Mouse (Mus musculus): ENCODE data around the gene Dusp23.
A peak's percentile ranks its signal among the peaks of the same experiment; 100 is the strongest.

Gene Dusp23

GRCm38 (mm10) chr1:172619235-172619634 is 13.5 kb downstream of the Dusp23 start:
- DNase-seq, result peak; percentile 31

DNA sequence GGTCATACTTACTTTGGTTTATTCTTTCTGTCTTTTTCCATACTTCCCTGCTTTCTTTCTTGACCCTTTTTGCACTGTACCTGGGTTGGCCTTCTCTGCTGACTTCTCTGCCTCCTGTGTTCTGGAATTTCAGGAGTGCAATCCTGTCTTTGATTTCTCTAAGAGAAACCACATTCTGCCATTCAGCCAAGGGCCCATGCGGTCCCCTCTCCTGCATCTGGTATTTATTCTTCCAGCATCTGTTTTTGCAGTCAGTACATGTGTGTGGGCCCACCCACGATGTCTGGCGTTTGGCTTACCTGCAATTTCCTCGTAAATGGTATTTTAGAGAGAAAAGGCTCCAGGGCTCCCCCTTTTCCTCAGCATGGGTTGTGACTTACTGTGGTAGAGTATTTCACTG is 14.6 kb downstream of the Dusp23 start:
- DNase-seq, result peak; percentile 17

DNA sequence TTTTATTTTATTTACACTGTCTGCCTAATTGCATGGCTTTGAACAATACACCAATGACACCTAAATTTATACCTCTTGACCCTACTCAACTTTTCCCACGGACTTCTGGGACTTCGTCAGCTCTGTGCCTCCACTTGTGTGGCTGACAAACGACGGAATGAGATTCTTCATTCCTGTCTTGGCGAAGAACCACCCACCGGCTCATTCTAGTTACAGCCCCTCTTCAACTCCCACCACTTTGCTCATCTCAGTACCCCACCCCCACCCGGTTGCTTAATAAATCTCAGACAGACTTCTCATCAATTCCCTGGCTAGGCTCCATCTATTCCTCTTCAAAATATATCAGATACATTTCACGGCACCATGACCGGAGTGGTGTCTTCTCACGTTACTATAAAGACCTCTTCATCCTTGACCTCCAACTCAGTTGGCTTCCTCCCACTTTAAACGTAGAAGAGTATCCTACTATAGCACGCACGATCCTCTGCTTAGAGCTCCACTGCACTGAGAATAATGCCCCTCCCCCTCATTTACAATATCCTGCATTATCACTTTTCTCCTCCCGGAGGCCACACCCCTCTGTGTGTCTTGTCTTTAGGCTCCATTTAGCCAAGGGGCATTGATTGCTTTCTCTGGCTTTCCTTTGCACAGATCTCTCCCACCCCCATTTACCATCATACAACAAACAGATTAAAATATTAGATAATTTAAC is 15.2 kb downstream of the Dusp23 start:
- no peak for DNase-seq

DNA sequence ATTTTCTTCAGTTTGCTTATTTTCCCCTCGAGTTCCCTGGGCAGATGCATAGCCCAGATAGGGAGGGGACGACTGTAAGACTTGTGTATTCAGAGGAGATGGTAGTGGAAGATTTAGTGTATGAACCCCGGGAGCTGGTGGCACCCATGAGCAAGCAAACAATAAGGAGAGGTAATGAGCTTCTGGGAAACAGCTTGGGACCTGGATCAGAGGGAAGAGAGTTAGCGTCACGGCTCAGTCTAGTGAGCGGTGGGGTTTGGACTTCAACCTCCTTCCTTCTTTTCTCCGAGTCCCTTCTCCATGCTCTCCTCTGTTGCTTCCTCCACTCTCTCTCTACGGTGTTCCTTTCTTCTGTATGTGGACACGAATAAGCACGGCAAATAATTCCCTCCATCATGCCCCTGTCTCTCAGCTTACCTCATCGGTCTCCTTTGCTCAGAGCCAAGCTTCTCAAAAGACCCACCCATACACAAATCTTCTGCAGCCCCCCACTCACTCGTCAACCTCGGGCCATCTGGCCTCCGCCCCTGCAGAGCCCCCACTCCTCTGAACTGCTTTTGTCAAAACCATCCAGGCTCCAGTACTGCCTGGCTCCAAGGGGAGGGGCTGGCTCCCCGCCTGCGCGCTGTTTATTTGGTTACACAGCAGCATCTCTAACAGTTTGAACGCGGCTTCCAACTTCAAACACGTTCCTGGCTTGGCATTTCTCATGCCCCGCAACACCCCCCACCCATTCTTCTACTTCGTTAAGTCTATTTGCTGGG is 16.0 kb downstream of the Dusp23 start:
- DNase-seq, result peak; percentile 32

DNA sequence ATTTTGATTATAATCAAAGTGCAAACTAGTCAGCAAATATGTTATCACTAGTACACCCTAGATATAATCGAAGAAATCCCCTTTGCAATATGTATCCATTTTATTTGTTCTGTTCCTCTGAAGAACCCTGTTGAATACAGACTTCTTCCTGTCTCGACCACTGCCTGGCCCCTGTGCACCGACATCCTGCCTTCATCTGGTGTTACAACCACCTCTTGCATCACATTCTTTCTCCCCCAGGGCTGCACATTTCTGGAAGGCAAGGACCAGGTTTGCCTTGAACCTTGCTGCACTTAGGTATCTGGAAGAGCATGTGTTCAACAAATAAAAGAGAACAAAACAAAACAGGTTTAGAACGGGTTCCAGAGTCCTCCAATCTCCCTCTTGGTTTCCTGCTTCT is 17.4 kb downstream of the Dusp23 start:
- DNase-seq, result no peak

- no peak for DNase-seq
Measured at GRCm38 (mm10) chr1:172614654-172615053, 18.1 kb downstream of the Dusp23 start.

DNA sequence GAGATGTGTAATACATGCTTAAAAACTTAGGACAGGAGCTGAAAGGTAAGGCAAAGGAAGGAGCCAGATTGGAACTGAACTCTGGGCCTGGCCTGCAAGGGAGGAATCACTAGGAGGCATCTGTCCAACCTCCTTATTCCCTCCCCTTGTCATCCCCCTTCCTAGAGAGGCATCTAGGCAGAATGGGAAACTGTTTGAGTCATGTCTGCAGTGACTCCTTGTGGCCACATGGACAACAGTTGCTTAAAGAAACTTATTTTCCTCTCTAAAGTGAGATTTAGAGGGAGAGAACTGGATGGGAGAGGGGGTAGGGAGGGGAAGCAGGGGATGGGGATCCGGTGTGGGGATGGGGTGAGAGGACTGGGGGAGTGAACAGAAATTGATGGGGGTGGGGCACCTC is 20.0 kb downstream of the Dusp23 start:
- DNase-seq, result no peak

DNA sequence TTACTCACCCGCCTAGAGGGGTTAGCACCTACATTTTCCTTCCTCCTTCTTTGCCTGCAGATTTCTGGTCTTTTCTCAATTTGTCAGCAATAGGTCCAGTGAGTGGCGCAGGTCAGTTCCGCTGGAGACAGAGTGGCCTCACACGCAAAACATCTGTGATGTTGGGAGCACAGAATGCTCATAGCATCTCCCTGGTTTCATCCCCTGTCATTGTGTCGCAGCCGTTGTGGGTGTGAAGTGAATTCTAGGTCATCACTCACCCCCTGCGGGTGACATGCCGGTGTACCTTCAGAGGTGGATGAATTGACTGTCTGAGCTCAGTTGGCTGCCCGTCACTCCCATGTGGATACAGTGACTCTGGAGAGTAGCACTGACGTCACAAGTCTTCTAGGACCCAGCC is 21.5 kb downstream of the Dusp23 start:
- DNase-seq, result no peak

- DNase-seq, result no peak
Measured at GRCm38 (mm10) chr1:172602326-172602725, 30.4 kb downstream of the Dusp23 start, which contains the start of gene Fcrl6. Gene Fcrl6, minus strand, starts transcription at chr1:172602551.

- DNase-seq, result no peak
Measured at GRCm38 (mm10) chr1:172594495-172594894, 38.3 kb downstream of the Dusp23 start.

- DNase-seq, result no peak
Measured at GRCm38 (mm10) chr1:172593956-172594355, 38.8 kb downstream of the Dusp23 start.

GRCm38 (mm10) chr1:172593321-172593720 is 39.4 kb downstream of the Dusp23 start:
- no peak for DNase-seq

DNA sequence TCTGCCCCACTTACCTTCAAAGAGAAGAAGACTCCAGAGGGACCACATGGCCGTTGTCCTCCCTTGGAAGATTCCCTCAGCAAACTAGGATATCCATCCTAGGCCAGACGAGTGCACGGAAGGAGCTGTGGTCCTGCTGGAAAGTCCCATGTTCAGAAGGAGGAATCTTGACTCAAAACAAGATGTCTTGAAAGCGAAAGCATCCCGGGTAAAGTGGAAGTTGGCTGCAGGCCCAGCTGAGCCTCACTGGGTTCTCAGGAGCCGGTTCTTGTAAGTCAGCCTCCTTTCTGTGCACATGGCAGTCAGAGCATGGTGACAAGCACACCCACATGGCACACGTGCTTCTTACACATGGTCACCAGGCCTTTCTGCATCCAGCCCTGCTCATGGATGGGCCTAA is 42.4 kb downstream of the Dusp23 start, which contains the start of gene Slamf8:
Gene Slamf8 (minus strand): TSS at position 184 of the 400 bp plus-strand sequence.
- no peak for DNase-seq

DNA sequence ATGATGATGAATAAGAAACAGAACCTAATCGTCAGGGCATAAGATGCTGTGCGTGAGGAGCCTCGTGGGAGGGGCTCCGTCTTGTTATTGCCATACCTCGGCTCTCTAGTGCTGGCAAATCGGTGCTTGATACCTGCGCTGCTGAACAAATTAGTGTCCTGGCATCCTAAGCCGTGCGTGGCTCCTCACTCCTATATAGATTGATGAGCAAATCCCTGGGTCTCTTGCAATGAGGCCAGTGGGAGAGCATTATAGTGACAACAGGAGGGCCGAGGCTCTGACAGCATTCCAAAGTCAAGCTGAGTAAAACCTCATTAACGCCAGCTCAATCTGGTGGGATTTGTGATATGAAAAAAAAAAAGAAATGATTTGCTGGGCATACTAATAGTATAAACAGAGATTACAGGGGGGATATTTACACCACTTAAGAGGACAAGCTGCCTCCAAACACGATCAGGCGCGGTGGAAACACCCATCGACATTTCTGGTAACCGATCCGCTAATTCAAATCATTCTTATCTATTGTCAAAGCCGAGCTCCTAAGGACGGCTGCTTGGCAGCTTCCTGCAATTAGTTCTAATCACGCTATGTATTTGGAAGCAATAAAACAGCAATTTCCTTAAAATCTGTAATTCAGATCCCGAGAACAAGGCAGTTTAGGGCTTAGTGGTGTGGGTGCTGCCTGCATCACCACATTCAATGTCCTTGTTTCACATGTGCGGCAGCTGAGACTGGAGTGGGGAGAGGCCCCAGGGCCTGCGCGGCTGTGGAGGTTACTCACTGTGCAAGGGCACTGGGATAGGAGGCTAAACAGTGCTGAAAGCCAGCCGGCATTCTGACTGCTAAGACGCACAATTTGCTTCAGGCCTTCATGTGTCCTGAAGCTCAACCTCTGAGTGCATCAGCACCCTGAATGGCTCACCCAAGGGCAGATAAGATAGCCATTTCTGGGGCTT is 46.9 kb downstream of the Dusp23 start:
- DNase-seq, result no peak

GRCm38 (mm10) chr1:172585026-172585425 is 47.7 kb downstream of the Dusp23 start:
- no peak for DNase-seq

- no peak for DNase-seq
Measured at GRCm38 (mm10) chr1:172584271-172584670, 48.5 kb downstream of the Dusp23 start.

DNA sequence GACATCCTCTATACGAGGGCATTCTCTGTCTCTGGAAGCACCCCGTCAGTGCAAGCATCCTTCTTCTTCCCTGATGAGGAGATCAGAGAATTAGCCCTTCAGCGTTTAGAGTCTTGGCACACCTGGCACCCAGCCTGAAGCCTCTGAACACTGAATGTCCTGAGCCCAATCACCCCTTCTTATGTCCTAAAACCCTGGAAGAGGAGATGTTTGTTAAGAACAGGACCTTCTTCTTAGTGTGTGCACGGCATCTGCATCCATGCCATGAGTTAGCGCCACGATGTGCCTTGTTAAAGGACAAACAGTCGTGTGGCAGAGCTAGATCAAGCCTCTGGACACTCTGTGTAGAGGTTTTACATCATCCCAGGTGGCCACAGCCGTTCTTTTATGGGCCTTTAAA is 50.3 kb downstream of the Dusp23 start:
- DNase-seq, result no peak

All from right cerebral cortex, postnatal 25 days (tissue).